Mouse (Mus musculus) hematopoietic stem cell, adult 5-6 weeks (primary cell): ENCODE results near the gene Aktip. TPM values are rescaled to one million over a fixed set of nuclear protein-coding genes. Genes with fewer than 3 reads are reported as not detected.

Source experiments
- ATAC-seq, 2 experiments: fragments of 125-278 bp in 1 of 2; replicated peaks in 1 of 2; 2 replicates each; pipeline ENCODE4 v1.8.0; 2016 to 2017; ENCODE audit warnings: inconsistent platforms in 2 of 2, mild to moderate bottlenecking in 2 of 2, moderate number of reproducible peaks in 2 of 2, low read depth in 1 of 2, moderate TSS enrichment in 1 of 2; ENCODE audit not compliant: low FRiP score in 2 of 2, poor library complexity in 2 of 2, severe bottlenecking in 2 of 2, insufficient read depth in 1 of 2, low TSS enrichment in 1 of 2
- total RNA-seq: library from RNA; stranded (forward); fragments of 172-1452, 232-1000 nt; gene quantifications from 2 replicates; pipeline ENCODE4 v1.2.3, GENCODE M21; 2017

The Aktip gene
- 19.3 and 21.3 TPM in 2 replicates for total RNA-seq

DNA sequence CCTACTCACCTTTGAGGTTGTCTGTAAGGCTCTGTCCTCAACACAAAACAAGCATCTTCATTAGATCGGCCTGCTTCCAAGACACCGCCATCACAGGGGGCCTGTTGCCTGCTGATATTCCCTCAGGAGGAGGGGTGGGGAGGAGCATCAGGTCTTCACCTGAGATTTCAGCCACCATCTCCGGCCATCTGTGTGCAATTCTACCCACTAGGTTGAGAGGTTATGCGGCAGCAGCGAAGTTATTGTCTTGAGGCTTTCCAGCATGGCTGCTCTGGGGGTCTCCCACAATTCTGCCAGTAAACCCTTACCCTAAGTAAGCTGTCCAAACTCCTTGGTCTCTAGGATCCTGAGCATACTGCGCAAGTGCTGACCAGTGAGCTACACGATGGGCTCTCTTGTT lies at the start of gene Aktip:
Gene Aktip (minus strand): TSS at position 101 of the 400 bp plus-strand sequence.
- ATAC-seq, result no peak

DNA sequence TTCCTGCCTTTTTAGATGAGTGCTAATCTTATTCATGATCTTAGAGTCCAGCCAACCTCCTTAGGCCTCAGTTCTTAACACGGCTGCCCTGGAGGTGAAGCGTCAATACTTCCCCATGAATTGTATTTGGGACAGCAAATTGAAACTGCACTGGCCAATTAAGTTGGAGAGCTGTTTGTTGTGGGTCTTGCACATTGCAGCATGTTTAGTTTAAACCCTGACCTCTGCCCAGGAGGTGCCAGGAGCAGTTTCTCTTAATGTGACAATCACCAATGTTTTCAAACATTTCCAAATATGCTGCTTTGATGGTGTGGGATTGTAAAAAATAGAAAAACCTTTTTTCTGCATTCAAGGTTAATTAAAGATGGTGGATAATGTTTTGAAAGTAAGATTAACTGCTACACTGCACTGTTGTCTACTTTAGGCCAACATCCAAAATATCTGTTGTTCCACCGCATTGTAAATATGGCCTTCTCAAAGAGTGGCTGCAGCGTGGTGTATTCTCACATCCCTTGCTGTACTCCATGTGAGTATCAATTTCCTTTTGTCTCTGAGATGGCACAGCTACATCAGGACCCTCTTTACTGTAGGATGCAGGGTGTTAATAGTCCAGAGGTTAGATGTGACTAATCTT lies 46.2 kb upstream of the Aktip start:
- no peak for ATAC-seq

DNA sequence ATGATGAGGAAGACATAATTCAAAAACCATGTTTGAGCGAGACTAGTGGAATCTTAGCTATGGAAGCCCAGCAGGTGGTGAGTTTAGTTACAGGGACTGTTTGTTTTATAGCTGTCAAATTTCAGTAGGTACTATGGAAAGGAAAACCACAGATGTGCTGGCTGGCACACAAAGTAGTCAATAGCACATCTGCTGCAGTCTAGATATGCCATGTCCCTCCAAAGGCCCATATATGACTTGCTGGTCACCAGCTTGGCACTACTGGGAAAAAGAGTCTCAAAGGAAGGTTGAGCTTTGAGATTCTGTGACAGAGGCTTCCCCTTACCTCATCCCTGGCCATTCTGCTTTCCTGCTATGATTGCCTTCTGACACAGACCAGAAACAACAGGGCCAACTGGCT lies 42.9 kb upstream of the Aktip start:
- ATAC-seq, result peak; percentile 27 to 45; a peak in 1 of 4 replicates

DNA sequence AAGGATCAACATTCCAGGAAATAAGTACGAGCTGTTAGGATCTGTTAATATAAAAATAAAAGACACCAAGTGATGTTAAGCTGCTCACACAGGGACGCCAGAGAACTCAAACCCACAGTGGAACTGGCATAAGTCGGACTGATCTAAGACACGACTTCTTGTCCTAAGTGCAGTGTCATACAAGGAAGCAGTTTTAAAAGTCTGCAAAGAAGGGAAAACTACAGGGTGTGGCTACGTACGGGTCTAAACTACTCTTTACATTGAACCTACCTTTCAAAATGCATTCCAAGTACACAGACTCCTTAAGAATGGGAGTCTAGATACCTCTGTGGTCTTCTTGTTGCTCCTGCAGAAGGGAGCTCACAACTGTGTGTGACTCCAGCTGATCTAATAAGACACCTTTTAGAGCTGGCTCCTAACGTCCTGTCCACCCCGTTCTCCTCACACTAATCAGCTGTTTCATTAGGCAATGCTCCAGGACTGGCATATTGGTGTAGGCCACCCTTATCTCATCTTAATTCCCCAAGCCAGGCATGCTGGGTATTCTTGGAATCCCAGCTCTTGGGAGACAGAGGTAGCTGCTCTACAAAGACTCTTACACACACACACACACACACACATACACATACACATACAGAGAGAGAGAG lies 42.2 kb upstream of the Aktip start:
- ATAC-seq, result no peak

DNA sequence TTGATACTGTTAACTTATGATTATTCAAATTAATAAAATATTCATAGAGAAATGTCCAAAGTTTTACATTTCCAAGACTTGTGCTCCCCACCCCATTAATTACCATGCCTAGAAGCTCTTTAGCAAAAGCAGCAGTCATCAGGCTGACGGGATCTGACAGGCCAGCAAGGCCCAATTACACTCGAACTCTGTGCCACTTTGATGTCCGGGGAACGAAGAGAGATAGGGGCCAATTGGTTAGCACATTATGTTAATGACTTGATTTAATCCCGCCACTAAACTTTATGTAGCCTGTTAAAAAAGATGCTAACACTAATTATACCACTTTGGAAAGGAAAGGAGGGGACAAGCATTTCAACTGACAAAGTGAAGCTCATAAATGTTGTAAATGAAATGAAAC lies 41.6 kb upstream of the Aktip start:
- no peak for ATAC-seq

- no peak for ATAC-seq
These were observed 37.4 kb upstream of the Aktip start for GRCm38 (mm10) chr8:91237191-91237590.

DNA sequence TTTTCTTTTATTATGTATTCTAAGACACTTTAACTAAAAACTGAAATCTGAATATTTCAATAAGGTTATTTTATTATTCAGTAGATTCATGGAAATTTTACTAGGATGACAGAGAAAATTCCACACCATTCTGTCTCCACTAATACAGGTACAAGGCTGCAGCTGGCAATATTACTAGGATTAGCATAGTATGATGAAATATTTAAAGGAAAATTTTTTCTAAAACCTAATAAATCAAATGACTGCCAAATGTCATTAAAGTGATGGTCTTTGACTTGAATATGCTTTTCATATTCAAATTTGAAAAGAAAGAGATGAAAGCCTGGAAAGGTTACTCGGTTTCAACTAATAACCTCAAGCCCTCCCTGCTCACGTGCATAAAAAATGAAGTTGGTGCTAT lies 34.3 kb upstream of the Aktip start:
- ATAC-seq, result no peak

DNA sequence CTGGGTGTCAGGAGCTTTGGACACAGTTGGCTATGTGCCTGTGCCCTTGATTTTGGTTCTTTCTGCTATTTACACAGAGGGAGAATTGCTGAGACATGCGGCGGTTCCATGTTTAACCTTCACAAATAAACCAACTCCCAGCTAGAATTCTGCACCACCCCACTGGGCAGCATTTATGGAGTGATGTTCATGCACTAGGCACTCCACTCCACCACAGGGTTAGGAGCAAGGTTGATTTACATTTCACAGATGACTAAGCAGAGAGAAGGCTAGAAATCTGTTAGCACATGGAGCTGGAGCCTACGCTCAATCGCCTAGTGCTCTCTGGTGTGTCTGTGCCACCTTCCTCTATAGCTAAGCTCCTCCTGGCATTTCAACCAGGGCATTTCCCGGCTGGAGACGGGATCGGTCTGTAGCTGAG lies 27.7 kb upstream of the Aktip start:
- ATAC-seq, result no peak

DNA sequence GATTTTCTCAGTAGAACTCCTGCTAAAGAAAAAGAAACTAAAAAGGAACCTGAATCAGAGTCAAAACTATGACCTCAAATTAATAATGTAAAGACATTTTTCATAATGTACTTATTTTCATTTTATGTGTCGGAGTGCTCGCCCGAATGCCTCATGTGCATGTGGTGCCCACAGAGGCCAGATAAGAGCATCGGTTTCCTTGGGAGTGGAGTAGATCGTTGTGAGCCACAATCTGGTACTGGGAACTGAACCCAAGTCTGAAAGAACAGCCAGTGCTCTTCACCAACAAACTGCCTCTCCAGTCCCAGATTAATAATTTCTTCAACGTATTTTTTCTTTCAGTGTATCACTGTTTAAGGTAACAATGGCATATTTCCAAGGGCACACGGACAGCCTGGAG lies 24.5 kb upstream of the Aktip start:
- ATAC-seq, result no peak

- ATAC-seq, result no peak
These were observed 22.1 kb upstream of the Aktip start for GRCm38 (mm10) chr8:91221841-91222240.

DNA sequence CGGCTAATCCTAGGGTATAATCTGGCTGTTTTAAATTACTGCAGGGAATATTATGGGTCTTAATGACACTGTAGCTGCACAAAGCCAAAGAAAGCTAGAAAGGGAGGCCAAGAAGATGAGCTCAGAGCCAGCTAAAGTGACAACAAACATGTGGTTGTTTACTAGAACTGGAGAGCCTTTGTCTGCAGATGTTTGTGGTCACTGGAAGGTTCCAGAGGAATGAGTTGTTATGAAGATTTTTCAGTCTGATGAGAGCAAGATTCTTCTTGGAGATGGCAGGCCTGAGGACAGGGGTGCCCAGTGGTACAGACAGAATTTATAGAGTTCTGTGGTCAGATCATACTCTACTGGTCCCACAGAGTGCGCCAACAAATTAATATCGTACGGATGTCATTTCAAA lies 18.5 kb upstream of the Aktip start:
- no peak for ATAC-seq

- ATAC-seq, result no peak
These were observed 17.5 kb upstream of the Aktip start for GRCm38 (mm10) chr8:91217062-91217905.

- no peak for ATAC-seq
These were observed 14.5 kb upstream of the Aktip start for GRCm38 (mm10) chr8:91214287-91214686.

- no peak for ATAC-seq
These were observed 13.2 kb upstream of the Aktip start for GRCm38 (mm10) chr8:91212948-91213347.

DNA sequence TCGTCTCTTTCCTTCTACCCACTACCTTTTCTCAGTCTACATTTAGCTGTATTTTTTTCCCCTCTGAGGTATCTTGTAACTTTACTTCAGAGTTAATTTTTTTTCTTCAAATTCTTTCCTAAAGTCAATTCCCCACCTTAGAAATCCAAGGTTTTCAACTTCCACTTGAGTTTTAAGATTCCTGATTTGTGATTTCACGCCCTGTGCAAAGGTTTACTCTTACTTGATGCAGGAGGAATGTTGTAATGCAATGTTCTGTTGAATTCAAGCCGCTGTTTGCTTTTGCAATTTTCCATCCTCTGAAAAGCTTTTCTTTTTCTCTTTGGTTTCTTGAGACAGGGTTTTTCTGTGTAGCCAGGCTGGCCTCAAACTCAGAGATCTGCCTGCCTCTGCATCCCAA lies 9.9 kb upstream of the Aktip start:
- no peak for ATAC-seq

- ATAC-seq, result no peak
These were observed 7.9 kb upstream of the Aktip start for GRCm38 (mm10) chr8:91207676-91208075.

- ATAC-seq, result no peak
These were observed 6.1 kb upstream of the Aktip start for GRCm38 (mm10) chr8:91205897-91206296.

- no peak for ATAC-seq
These were observed 1.4 kb upstream of the Aktip start for GRCm38 (mm10) chr8:91201184-91201583.
